Mouse (Mus musculus): ENCODE data around the gene Mia2.

The Mia2 gene

DNA sequence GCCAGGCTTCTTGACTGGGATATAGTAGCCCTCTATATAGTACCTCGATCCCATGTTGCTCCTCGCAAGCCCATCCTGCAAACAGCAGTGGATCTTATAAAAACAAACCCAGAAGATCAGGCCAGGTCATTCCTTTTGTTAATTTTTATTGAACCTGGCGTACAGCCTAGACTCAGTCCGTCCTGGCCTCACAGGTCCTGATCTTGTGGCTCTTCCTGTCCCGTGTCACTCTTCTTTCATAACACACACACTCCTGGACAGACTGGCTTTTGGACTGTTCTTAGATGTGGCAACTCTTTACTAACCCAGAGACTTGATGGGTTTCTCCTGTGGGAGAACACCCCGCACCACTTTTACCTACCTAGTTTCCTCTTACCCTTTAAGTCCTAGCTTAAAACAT, 10.3 kb downstream of the Mia2 start:
- no peak for DNase-seq

DNA sequence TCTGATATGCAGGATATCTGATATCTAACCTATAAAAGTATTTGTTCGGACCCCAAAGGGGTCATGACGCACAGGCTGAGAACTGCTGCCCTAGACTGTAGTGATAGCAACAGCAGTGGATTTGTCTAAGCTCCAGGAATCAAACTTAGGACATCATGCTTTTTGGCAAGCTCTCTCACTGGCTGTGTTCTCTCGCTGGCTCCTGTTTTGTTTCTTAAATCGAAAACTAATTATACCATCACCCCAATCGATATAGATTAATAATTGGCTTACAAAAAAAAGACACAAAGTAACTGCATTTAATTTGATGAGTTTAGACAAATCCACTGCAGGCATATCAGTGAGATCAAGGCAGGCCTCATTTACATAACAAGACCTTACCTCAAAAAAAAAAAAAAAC, 10.9 kb downstream of the Mia2 start:
- DNase-seq, result no peak

DNA sequence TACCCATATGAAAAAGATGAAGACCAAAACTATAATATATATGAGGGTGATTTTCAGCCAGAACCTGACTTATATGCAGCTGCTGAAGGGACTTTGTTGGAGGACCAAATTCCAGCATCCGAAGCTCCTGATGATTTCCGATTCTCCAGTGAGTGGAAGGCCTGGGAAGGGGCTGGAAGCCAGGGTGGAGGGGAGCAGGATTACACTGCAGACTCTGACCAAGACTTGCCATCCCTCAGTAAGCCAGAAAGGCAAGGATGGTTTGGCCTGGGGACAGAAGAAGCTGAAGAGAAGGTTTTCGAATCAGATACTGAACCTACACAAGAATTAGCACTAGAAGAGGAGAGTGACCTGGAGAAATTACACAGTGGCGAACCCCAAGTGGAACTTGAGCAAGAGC, 12.3 kb downstream of the Mia2 start:
- no peak for DNase-seq

- no peak for DNase-seq
These were observed 21.6 kb downstream of the Mia2 start for GRCm38 (mm10) chr12:59117184-59117583.

DNA sequence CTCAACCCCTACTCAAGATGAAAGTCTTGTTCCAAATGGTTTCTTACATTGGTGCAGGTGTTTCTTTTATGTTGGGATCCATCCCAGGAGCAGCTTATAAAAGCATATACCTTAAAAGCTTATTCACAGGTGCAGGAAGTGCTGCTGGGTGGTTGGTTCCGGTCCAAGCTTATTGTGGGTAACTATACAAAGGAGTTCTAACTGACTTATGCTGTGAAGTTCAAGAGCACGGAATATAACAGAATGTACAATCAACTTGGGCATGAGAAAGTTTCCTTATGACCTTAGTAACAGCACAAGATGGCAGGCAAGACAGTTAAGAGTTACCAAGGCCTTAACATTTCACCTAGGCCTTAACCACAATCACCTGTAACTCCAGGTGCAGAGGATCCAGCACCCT, 29.8 kb downstream of the Mia2 start:
- DNase-seq, result peak in 1 of 2 experiments; percentile 31

GRCm38 (mm10) chr12:59128501-59128900, 32.9 kb downstream of the Mia2 start:
- DNase-seq, result no peak

- no peak for DNase-seq
These were observed 33.4 kb downstream of the Mia2 start for GRCm38 (mm10) chr12:59129038-59129437.

DNA sequence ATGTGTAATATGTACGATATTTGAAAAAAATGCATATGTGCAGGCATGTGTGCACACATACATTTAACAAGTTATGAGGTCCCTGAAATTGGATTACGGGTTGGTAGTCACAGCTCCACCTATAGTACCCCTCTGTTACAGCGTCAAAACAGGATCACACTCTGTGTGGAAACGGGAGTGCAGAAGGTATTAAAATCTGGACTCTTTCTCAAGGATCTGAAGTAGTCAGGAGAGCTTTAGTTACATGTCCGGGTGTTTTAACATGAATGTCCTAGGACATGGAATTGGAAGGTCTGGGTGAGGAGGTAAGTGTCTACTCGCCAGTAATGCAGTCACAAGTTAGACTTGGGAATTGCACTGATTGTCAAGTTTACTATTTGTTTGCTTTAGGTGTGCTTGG, 34.0 kb downstream of the Mia2 start:
- DNase-seq, result no peak

GRCm38 (mm10) chr12:59130249-59130648, 34.6 kb downstream of the Mia2 start:
- no peak for DNase-seq

GRCm38 (mm10) chr12:59130651-59131577, 35.3 kb downstream of the Mia2 start:
- peak; percentile 94 to 95 for DNase-seq

GRCm38 (mm10) chr12:59131578-59131946, 36.0 kb downstream of the Mia2 start:
- no peak for DNase-seq

- no peak for DNase-seq
These were observed 36.9 kb downstream of the Mia2 start for GRCm38 (mm10) chr12:59132462-59132861.

DNA sequence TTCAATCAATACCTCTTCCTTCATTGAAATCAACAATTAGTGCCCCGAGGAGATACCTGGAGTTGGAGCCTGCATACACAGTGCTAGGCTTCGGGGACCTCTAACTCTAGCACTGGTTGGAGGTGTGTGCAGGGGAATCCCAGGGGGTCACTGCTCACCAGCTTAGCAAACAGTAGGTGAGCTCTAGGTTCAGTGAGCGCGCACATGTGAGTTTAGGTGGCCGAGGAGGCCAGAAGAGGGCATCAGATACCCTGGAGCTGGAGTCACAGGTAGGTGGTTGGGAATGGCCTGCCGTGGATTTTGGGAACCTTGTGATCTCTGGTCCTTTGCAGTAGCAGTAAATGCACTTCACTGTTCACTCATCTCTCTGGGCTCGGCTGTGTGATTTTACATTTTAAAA, 37.3 kb downstream of the Mia2 start:
- peak in 1 of 2 experiments; percentile 26 for DNase-seq

DNA sequence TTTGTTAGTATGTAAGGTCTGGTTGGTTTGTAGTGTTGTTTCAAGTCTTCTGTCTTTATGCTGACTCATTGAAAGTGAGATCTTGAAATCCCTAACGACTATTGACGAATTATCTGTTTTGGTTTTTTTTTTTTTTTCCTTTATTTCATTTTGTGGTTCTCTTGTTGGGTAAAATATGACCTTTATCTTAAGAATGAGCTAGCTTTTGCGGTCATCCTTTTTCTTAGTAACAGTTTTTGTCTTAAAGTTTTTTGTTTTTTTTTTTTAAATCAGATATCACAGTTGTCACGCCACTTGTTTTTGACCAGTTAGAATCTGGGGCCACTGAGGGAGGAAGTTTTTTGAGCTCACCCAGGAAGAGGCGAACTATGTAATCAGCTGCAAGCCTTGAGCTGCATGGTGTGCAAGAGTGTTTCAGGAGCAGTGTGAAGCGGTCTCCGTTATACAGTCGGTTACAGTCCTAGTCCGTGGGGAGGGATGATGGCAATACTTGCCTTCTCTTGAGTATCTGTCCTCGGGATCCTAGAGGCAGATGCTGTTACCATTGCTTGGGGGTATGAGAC, 37.9 kb downstream of the Mia2 start:
- DNase-seq, result no peak

- no peak for DNase-seq
These were observed 39.5 kb downstream of the Mia2 start for GRCm38 (mm10) chr12:59135096-59135495.

- no peak for DNase-seq
These were observed 40.1 kb downstream of the Mia2 start for GRCm38 (mm10) chr12:59135533-59136300.

- DNase-seq, result no peak
These were observed 41.4 kb downstream of the Mia2 start for GRCm38 (mm10) chr12:59137031-59137430.

- DNase-seq, result no peak
These were observed 43.8 kb downstream of the Mia2 start for GRCm38 (mm10) chr12:59139372-59139771.

DNA sequence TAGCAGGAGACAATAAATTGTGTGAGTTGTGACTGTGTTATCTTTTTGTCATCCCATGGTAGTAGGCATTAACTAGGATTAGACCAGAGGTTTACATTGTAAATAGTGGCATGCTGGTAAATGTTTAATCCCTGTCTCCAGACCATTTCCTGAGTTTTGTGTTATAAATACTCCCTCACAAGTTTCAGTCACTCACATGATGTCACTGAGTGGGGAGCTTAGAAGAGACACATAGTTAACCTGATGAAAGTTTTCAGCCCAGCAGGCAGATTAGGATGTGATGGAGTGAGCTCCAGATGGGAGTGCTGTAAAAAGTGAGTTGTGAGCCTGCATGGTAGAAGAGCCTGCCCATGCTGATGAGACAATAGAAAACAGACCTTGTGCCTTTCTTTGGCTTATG, 49.5 kb downstream of the Mia2 start:
- no peak for DNase-seq

DNA sequence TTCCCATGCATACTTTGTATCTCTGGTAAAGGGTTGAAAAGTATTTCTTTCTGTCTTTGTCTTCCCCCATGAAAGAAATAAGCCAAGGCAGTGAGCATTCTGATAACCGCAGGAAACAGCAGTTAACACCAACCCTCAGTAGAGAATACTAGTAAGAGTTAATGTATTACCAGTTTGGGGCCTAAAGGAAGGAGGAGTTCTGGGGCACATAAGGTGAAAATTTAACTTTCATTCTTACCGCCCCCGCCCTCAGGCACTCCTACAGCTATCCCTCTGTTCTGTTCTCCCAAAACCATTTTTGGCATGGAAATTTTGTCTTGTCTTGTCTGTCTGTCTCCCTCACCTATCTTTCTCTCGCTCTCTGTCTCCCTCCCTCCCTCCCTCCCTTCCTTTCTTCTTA, 54.1 kb downstream of the Mia2 start:
- DNase-seq, result no peak

DNA sequence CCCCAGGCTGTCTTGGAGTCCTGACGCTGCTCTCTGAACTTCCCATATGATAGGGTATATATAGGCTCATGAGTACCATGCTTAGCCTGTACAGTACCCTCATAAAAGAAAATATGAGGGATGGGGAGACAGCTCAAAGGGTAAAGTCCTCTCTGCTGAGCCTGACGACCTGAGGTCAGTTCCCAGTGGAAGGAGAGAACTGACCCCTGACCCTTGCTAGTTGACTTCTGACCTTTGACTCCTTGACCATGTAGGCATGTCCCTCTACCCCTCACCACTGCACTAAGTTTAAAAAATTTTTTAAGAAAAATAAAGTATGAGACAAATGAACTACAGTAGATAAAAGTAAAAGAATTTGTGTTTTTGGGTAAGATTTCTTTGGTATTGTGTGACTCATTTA, 65.5 kb downstream of the Mia2 start:
- no peak for DNase-seq

DNA sequence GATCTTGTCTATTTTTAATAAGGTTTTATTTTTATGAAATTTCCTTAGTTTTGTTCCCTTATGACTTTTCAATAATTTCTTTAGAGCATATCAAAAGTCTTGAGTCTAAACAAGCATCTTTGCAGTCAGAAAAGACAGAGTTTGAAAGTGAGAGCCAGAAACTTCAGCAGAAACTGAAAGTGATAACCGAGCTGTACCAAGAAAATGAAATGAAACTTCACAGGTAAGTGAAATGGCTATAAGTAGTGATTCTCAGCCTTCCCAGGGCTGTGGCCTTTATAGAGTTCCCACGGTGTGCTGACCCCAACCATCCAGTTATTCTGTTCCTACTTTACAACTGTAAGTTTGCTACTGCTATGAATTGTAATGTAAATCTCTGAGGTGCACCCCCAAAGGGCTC, 67.2 kb downstream of the Mia2 start:
- DNase-seq, result no peak

DNA sequence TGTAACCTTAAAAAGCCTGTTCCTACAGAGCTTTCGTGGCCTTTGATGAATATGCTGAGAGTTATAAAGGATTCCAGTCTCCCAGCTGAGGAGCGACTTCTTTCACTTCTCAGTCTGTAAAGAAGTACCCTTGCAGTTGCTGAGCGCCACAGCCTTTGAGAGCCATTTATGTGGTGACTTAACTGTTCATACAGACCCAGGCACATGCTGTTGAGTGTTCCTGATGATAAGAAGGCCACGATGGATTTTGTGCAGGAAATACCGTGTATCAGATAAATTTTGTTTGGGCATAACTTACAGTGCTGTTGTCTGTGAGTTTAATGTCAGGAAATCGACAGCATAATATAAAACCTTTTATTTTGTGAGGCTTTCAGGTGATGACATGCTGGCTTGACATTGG, 68.9 kb downstream of the Mia2 start:
- DNase-seq, result no peak

GRCm38 (mm10) chr12:59166557-59166956, 71.0 kb downstream of the Mia2 start:
- no peak for DNase-seq
